Mouse (Mus musculus): ENCODE measurements around the gene L3hypdh. TPM values are rescaled to one million over a fixed set of nuclear protein-coding genes. Genes with fewer than 3 reads are reported as not detected.

L3hypdh gene
- total and polyA plus RNA-seq, 3 experiments, result 5.2 to 9.3 TPM; not detected in 1

DNA sequence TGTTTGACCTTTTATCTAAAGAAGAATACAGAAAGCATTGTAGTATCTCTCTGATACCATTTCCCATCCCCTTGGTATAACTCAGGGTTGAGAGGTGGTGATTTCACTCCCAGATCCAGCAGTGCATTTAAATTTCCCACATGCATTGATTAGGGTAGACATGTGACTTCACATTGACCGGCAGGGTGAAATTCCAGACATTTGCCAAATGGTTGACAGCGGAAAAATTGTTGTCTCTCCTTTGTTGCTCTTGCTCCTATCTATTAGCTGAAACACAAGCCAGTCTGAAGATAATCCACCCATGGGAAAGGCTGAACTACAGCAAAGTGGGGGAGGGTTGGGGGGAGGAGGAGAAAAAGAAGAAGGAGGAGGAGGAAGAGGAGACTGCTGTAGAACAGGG lies 46.4 kb downstream of the L3hypdh start:
- Histone ChIP-seq H3K4me3 (ENCODE audit: control insufficient read depth in 1 of 2, insufficient read depth in 1 of 2, low read depth in 2 of 2, low read length in 2 of 2) (no peak overlapping the region), H3K4me1 (ENCODE audit: control insufficient read depth in 1 of 2, insufficient read depth in 2 of 2, low read length in 2 of 2) (peaks cover 0 to 7% of the 10 kb centered on the region in 2 experiments; a peak in 2 of 4 replicates), H3K36me3 (ENCODE audit: control insufficient read depth in 1 of 2, insufficient read depth in 2 of 2, low read length in 2 of 2) (peaks cover 0 to 9% of the 10 kb centered on the region in 2 experiments; a peak in 2 of 4 replicates), H3K27ac (ENCODE audit: control insufficient read depth, low read depth, low read length) (no peak overlapping the region), H3K79me2 (ENCODE audit: control insufficient read depth, insufficient read depth, low read length, poor library complexity) (no peaks in the 10 kb centered on the region), H3K9me3 (replicated peaks; ENCODE audit: insufficient read depth, low read length) (no peaks in the 10 kb centered on the region), H3K27me3 (ENCODE audit: control insufficient read depth in 1 of 2, insufficient read depth in 2 of 2, low read length in 2 of 2) (no peaks in the 10 kb centered on the region), H3K9ac (ENCODE audit: control insufficient read depth, low read depth, low read length, poor library complexity, severe bottlenecking) (no peak overlapping the region)
- no peak for DNase-seq (ENCODE audit: low read depth, low spot score)
- TF ChIP-seq GABPA (IDR thresholded peaks at IDR 0.05; ENCODE audit: low read depth, low read length) (no peak), ZKSCAN1 (IDR thresholded peaks at IDR 0.05; ENCODE audit: low read depth, low read length) (no peak), NELFE (IDR thresholded peaks at IDR 0.05; ENCODE audit: low read depth, low read length) (no peak), MAZ (IDR thresholded peaks at IDR 0.05; ENCODE audit: low read depth, low read length) (no peak), EP300 (IDR thresholded peaks at IDR 0.05; ENCODE audit: low read depth in 1 of 2, low read length in 2 of 2) (no peak), TBP (IDR thresholded peaks at IDR 0.05; ENCODE audit: low read depth, low read length) (no peak), JUND (IDR thresholded peaks at IDR 0.05; ENCODE audit: low read depth, low read length) (no peak), ELF1 (IDR thresholded peaks at IDR 0.05; ENCODE audit: low read depth, low read length) (no peak), KAT2A (conservative IDR thresholded peaks at IDR 0.05; ENCODE audit: low read depth, low read length) (no peak), RAD21 (IDR thresholded peaks at IDR 0.05; ENCODE audit: low read depth, low read length) (no peak), ETS1 (IDR thresholded peaks at IDR 0.05; ENCODE audit: low read depth, low read length) (no peak)

DNA sequence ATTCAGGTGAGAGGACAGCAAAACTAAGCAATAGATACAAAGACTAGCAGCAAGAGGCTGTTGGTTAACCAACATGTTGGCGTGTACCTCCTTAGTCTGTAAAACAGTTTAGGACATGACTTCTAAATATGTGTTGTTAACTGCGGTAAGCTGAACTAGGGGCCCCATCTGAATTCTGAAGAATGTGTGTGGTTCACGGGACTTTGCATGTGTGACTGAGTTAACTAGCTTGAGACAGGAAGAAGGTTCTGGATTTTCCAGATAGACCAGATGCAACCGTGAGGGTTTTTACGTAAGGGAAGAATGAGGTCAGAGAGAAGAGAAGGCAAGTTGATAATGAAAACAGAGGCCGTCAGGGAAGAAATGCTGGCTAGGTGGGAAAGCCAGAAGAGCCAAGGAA lies 48.2 kb downstream of the L3hypdh start:
- H3K27ac ChIP-seq (ENCODE audit: control insufficient read depth, low read depth, low read length), result no peak overlapping the region
- peaks cover 0 to 7% of the 10 kb centered on the region in 2 experiments; a peak in 2 of 4 replicates for H3K4me1 ChIP-seq (ENCODE audit: control insufficient read depth in 1 of 2, insufficient read depth in 2 of 2, low read length in 2 of 2)

DNA sequence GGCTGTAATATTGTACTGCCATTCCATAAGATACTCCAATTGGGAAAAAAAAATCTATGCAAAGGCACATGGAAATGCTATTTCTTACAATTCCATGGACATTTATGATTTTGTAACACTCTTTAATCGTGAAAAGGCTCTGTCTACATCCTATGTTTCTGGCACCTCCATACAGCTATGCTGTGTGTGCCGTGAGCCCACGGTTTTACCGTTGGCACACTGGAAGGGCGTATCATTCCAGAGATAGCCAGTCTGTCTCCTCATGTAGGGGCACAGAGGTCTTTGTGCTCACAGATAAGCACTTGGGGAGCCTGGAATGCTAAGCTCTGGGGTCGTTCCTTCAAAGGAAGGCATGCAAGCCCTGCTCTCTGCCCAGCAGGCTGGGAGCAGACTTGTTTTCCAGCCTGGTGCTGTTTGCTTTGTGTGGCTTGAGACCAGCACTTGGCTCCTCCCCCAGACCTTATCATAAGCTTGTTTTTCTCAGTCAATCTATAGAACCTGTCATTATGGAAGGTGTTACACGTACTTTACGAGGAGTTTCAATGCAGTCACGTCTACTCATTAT lies 49.1 kb downstream of the L3hypdh start:
- no peaks in the 10 kb centered on the region for H3K9me3 ChIP-seq (replicated peaks; ENCODE audit: insufficient read depth, low read length)
- H3K27me3 ChIP-seq (ENCODE audit: control insufficient read depth in 1 of 2, insufficient read depth in 2 of 2, low read length in 2 of 2), result no peaks in the 10 kb centered on the region
- H3K4me1 ChIP-seq (ENCODE audit: control insufficient read depth in 1 of 2, insufficient read depth in 2 of 2, low read length in 2 of 2), result peaks cover 0 to 7% of the 10 kb centered on the region in 2 experiments; a peak in 2 of 4 replicates
- no peak overlapping the region for H3K27ac ChIP-seq (ENCODE audit: control insufficient read depth, low read depth, low read length)
- peak; percentile 8 for DNase-seq (ENCODE audit: low read depth, low spot score)
- H3K4me3 ChIP-seq (ENCODE audit: control insufficient read depth in 1 of 2, insufficient read depth in 1 of 2, low read depth in 2 of 2, low read length in 2 of 2), result no peak overlapping the region
- TF ChIP-seq POLR2A (IDR thresholded peaks at IDR 0.05; ENCODE audit: control insufficient read depth in 1 of 2, insufficient read depth in 1 of 2, low read depth in 1 of 2, low read length in 2 of 2, poor library complexity in 1 of 2) (no peak), MYB (IDR thresholded peaks at IDR 0.05; ENCODE audit: low read depth, low read length) (no peak), MYC (IDR thresholded peaks at IDR 0.05; ENCODE audit: low read depth, low read length) (no peak), EP300 (IDR thresholded peaks at IDR 0.05; ENCODE audit: low read depth in 1 of 2, low read length in 2 of 2) (no peak), JUND (IDR thresholded peaks at IDR 0.05; ENCODE audit: low read depth, low read length) (no peak), CTCF (IDR thresholded peaks at IDR 0.05 in 2 of 3, conservative IDR thresholded peaks at IDR 0.05 in 1 of 3; ENCODE audit: control insufficient read depth in 1 of 3, insufficient read depth in 1 of 3, low read depth in 2 of 3, low read length in 3 of 3, poor library complexity in 1 of 3, severe bottlenecking in 1 of 3) (no peak)
- H3K9ac ChIP-seq (ENCODE audit: control insufficient read depth, low read depth, low read length, poor library complexity, severe bottlenecking), result no peak overlapping the region
- peaks cover 0 to 9% of the 10 kb centered on the region in 2 experiments; a peak in 2 of 4 replicates for H3K36me3 ChIP-seq (ENCODE audit: control insufficient read depth in 1 of 2, insufficient read depth in 2 of 2, low read length in 2 of 2)
- H3K79me2 ChIP-seq (ENCODE audit: control insufficient read depth, insufficient read depth, low read length, poor library complexity), result no peaks in the 10 kb centered on the region

More for the DNA sequence above, 48.2 kb downstream of the L3hypdh start:
- Histone ChIP-seq H3K9me3 (replicated peaks; ENCODE audit: insufficient read depth, low read length) (no peaks in the 10 kb centered on the region), H3K4me3 (ENCODE audit: control insufficient read depth in 1 of 2, insufficient read depth in 1 of 2, low read depth in 2 of 2, low read length in 2 of 2) (no peak overlapping the region), H3K79me2 (ENCODE audit: control insufficient read depth, insufficient read depth, low read length, poor library complexity) (no peaks in the 10 kb centered on the region), H3K9ac (ENCODE audit: control insufficient read depth, low read depth, low read length, poor library complexity, severe bottlenecking) (no peak overlapping the region), H3K36me3 (ENCODE audit: control insufficient read depth in 1 of 2, insufficient read depth in 2 of 2, low read length in 2 of 2) (peaks cover 0 to 9% of the 10 kb centered on the region in 2 experiments; a peak in 2 of 4 replicates), H3K27me3 (ENCODE audit: control insufficient read depth in 1 of 2, insufficient read depth in 2 of 2, low read length in 2 of 2) (no peaks in the 10 kb centered on the region)
- TF ChIP-seq BHLHE40 (IDR thresholded peaks at IDR 0.05; ENCODE audit: borderline replicate concordance, low read depth, low read length) (no peak), MYC (IDR thresholded peaks at IDR 0.05; ENCODE audit: low read depth, low read length) (no peak), GABPA (IDR thresholded peaks at IDR 0.05; ENCODE audit: low read depth, low read length) (no peak), RAD21 (IDR thresholded peaks at IDR 0.05; ENCODE audit: low read depth, low read length) (no peak), JUND (IDR thresholded peaks at IDR 0.05; ENCODE audit: low read depth, low read length) (no peak), MYB (IDR thresholded peaks at IDR 0.05; ENCODE audit: low read depth, low read length) (no peak), MAFK (IDR thresholded peaks at IDR 0.05; ENCODE audit: borderline replicate concordance, low read depth, low read length) (no peak), UBTF (IDR thresholded peaks at IDR 0.05; ENCODE audit: borderline replicate concordance, insufficient read depth, low read depth, low read length) (no peak)
- no peak for DNase-seq (ENCODE audit: low read depth, low spot score)
